Mouse (Mus musculus) kidney, postnatal 36 days (tissue): ENCODE measurements around the gene Katnal1.

Experiments used
- DNase-seq, 2 experiments: peaks; one replicate each; pipeline ENCODE4 v3.0.0; 2021 to 2022; ENCODE audit warnings: mixed read lengths in 2 of 2

Katnal1 gene

GRCm38 (mm10) chr5:148924586-148924985 is 4.5 kb downstream of the Katnal1 start:
- peak; percentile 25 to 42 for DNase-seq

- DNase-seq = no peak
Measured at GRCm38 (mm10) chr5:148924051-148924450, 5.1 kb downstream of the Katnal1 start.

GRCm38 (mm10) chr5:148923408-148923807 is 5.7 kb downstream of the Katnal1 start:
- no peak for DNase-seq

- no peak for DNase-seq
Measured at GRCm38 (mm10) chr5:148922773-148923172, 6.3 kb downstream of the Katnal1 start.

- DNase-seq = no peak
Measured at GRCm38 (mm10) chr5:148918049-148918448, 11.1 kb downstream of the Katnal1 start.

GRCm38 (mm10) chr5:148916775-148917174 is 12.3 kb downstream of the Katnal1 start:
- no peak for DNase-seq

- DNase-seq = no peak
Measured at GRCm38 (mm10) chr5:148912262-148912661, 16.9 kb downstream of the Katnal1 start.

GRCm38 (mm10) chr5:148910066-148910465 is 19.1 kb downstream of the Katnal1 start:
- no peak for DNase-seq

- peak; percentile 66 to 70 for DNase-seq
Measured at GRCm38 (mm10) chr5:148909402-148909801, 19.7 kb downstream of the Katnal1 start.

GRCm38 (mm10) chr5:148909057-148909395 is 20.1 kb downstream of the Katnal1 start:
- no peak for DNase-seq

- no peak for DNase-seq
Measured at GRCm38 (mm10) chr5:148908191-148909056, 20.7 kb downstream of the Katnal1 start.

GRCm38 (mm10) chr5:148906305-148906704 is 22.8 kb downstream of the Katnal1 start:
- no peak for DNase-seq

GRCm38 (mm10) chr5:148904846-148905245 is 24.3 kb downstream of the Katnal1 start:
- DNase-seq = peak; percentile 72 to 84

GRCm38 (mm10) chr5:148899361-148899760 is 29.8 kb downstream of the Katnal1 start:
- DNase-seq = peak; percentile 67 to 84

- DNase-seq = peak; percentile 38 to 71
Measured at GRCm38 (mm10) chr5:148897941-148898417, 31.1 kb downstream of the Katnal1 start.

GRCm38 (mm10) chr5:148897069-148897702 is 31.9 kb downstream of the Katnal1 start:
- peak in 1 of 2 experiments; percentile 34 for DNase-seq

- DNase-seq = no peak
Measured at GRCm38 (mm10) chr5:148896515-148896914, 32.6 kb downstream of the Katnal1 start.

GRCm38 (mm10) chr5:148895833-148896232 is 33.3 kb downstream of the Katnal1 start:
- DNase-seq = no peak

GRCm38 (mm10) chr5:148895034-148895433 is 34.1 kb downstream of the Katnal1 start:
- DNase-seq = peak; percentile 53 to 62

GRCm38 (mm10) chr5:148890237-148890636 is 38.9 kb downstream of the Katnal1 start:
- no peak for DNase-seq

GRCm38 (mm10) chr5:148888032-148888431 is 41.1 kb downstream of the Katnal1 start:
- DNase-seq = no peak

- DNase-seq = peak; percentile 21 to 48
Measured at GRCm38 (mm10) chr5:148885821-148886609, 43.1 kb downstream of the Katnal1 start.

GRCm38 (mm10) chr5:148883671-148884070 is 45.4 kb downstream of the Katnal1 start:
- no peak for DNase-seq
